In genomic region chrX:10758866-10759265, GRCm38 (mm10) we compare ENCODE assay signal across 17 mouse cellular contexts.
"Had no signal": no experiment of that assay in that cellular context is flagged by ENCODE, and none has a peak within 500 bp of the region (broad histone marks: within the 10 kb centered on the region; RNA-seq: fewer than 3 reads in every experiment).

No protein-coding gene starts in this region.

- DNase-seq: kidney, postnatal 10 days; kidney, postnatal 4 days; liver; liver, embryonic 13.5 days; liver, postnatal 0 days; lung, postnatal 14 days; spleen, adult 18-20 months; thymus, adult 18-20 months; thymus, postnatal 14 days had no signal

- ATAC-seq: liver, postnatal 0 days; midbrain, embryonic 15.5 days had no signal

- H3K4me1 ChIP-seq: limb, embryonic 12.5 days; liver, embryonic 13.5 days; megakaryocyte, embryonic 14.5 days; midbrain, embryonic 15.5 days; neural tube, embryonic 12.5 days had no signal

- H3K36me3 ChIP-seq: limb, embryonic 12.5 days; liver, embryonic 13.5 days; lung, embryonic 15.5 days; midbrain, embryonic 15.5 days; neural tube, embryonic 12.5 days had no signal

- H3K27ac ChIP-seq: layer of hippocampus, adult 2 months; limb, embryonic 12.5 days; liver, embryonic 13.5 days; lung, embryonic 15.5 days; macrophage; midbrain, embryonic 15.5 days; neural tube, embryonic 12.5 days had no signal

- H3K27me3 ChIP-seq: liver, embryonic 13.5 days; lung, embryonic 15.5 days; midbrain, embryonic 15.5 days; neural tube, embryonic 12.5 days had no signal

- H3K9me3 ChIP-seq: limb, embryonic 12.5 days; liver, embryonic 13.5 days; lung, embryonic 15.5 days; megakaryocyte, embryonic 14.5 days; midbrain, embryonic 15.5 days; neural tube, embryonic 12.5 days had no signal

- H3K9ac ChIP-seq: limb, embryonic 12.5 days; liver, embryonic 13.5 days; liver, postnatal 0 days; lung, embryonic 15.5 days; midbrain, embryonic 15.5 days; neural tube, embryonic 12.5 days had no signal

- H3K4me2 ChIP-seq: limb, embryonic 12.5 days; liver, embryonic 13.5 days; lung, embryonic 15.5 days; midbrain, embryonic 11.5 days; midbrain, embryonic 15.5 days; neural tube, embryonic 12.5 days had no signal

- H3K4me3 ChIP-seq: layer of hippocampus, adult 2 months; limb, embryonic 12.5 days; liver, embryonic 13.5 days; lung, embryonic 15.5 days; megakaryocyte, embryonic 14.5 days; midbrain, embryonic 15.5 days; neural tube, embryonic 12.5 days had no signal
